Mouse (Mus musculus) limb, embryonic 13.5 days (tissue): ENCODE data around the gene Smim10l2a. TPM values are rescaled to one million over a fixed set of nuclear protein-coding genes. Genes with fewer than 3 reads are reported as not detected.

ENCODE experiments used
- ATAC-seq: fragments of 200-750 bp; cut with Nextera tagmentation; 2 replicates; pipeline ENCODE4 v1.8.0; 2017; ENCODE audit warnings: low read depth, moderate number of reproducible peaks, moderate TSS enrichment; ENCODE audit not compliant: low FRiP score
- H3K27ac ChIP-seq: fragments of 300-500 bp; sonication (generic); 2 replicates; pipeline ENCODE4 v1.5.1; 2015; ENCODE audit warnings: inconsistent platforms, mild to moderate bottlenecking, moderate library complexity
- H3K27me3 ChIP-seq: fragments of 300-500 bp; sonication (generic); 2 replicates; pipeline ENCODE4 v1.6.1; 2015; ENCODE audit warnings: mild to moderate bottlenecking, inconsistent platforms
- H3K36me3 ChIP-seq: fragments of 300-500 bp; sonication (generic); 2 replicates; pipeline ENCODE4 v1.6.1; 2015; ENCODE audit warnings: inconsistent platforms, mild to moderate bottlenecking, moderate library complexity
- H3K4me1 ChIP-seq: fragments of 300-500 bp; sonication (generic); 2 replicates; pipeline ENCODE4 v1.6.1; 2015; ENCODE audit warnings: inconsistent platforms
- H3K4me2 ChIP-seq: fragments of 300-500 bp; sonication (generic); replicated peaks from 2 replicates; pipeline ENCODE4 v1.6.1; 2015; ENCODE audit warnings: inconsistent platforms, mild to moderate bottlenecking, moderate library complexity
- H3K4me3 ChIP-seq: fragments of 300-500 bp; sonication (generic); 2 replicates; pipeline ENCODE4 v1.5.1; 2015; ENCODE audit warnings: moderate library complexity, mild to moderate bottlenecking, inconsistent platforms
- H3K9ac ChIP-seq: fragments of 300-500 bp; sonication (generic); 2 replicates; pipeline ENCODE4 v1.6.1; 2015; ENCODE audit warnings: mild to moderate bottlenecking, inconsistent platforms
- H3K9me3 ChIP-seq: fragments of 300-500 bp; sonication (generic); 2 replicates; pipeline ENCODE4 v1.6.1; 2016; ENCODE audit warnings: inconsistent platforms
- WGBS: fragments of 180-500 bp; shearing (Covaris S2); methylation state at CpG from one replicate; pipeline ENCODE4 v1.1.7; 2015; 5-methylcytosine and 5-hydroxymethylcytosine counted together
- polyA plus RNA-seq: library from polyadenylated mRNA; unstranded; fragments of >200 nt; fragmentation: Nextera tagmentation; extraction: Ambion mirVana; gene quantifications from 2 replicates; pipeline ENCODE4 v1.2.1, GENCODE M21; 2015

Smim10l2a gene
- polyA plus RNA-seq, 1 experiment from 2014 or later: 9.0 TPM

DNA sequence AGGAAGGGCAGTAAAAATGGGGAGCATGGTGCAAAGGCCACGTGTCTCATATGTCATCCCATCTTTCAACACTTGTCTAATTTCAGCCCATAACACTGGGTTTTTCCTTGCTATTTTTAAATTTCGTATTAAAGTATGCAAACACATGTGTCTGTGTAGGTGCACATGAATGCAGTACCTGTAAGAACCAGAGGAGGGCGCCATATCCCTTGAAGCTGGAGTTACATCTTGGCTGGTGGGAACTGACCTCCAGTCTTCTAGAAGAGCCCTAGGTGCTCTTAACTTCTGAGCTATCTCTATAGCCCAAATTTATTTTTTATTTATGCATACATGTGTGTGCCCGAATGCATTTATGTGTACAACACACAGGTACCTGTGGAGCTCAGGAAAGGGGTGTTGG, 43.2 kb downstream of the Smim10l2a start:
- 66% methylated on average over 4 of the region's 4 CpGs for WGBS
- ATAC-seq: no peak

More for the DNA sequence above, 43.2 kb downstream of the Smim10l2a start:
- Histone ChIP-seq H3K4me1 (no peaks in the 10 kb centered on the region), H3K27me3 (no peaks in the 10 kb centered on the region), H3K36me3 (no peaks in the 10 kb centered on the region), H3K9ac (no peak overlapping the region), H3K4me2 (no peak overlapping the region), H3K9me3 (no peaks in the 10 kb centered on the region), H3K27ac (no peak overlapping the region), H3K4me3 (no peak overlapping the region)

Other genes with a start within 250 kb of the Smim10l2a start
- 1.4 and 2.0 TPM in 2 replicates for gene 3830403N18Rik, start 238.0 kb upstream of the Smim10l2a start, polyA plus RNA-seq
- not detected in 2 replicates for gene Gm773, start 161.7 kb upstream of the Smim10l2a start, polyA plus RNA-seq
- 9.5 and 9.7 TPM in 2 replicates for gene Zfp449, start 28.2 kb upstream of the Smim10l2a start, polyA plus RNA-seq
- 2.9 and 5.6 TPM in 2 replicates for gene Gm2174, start 73.4 kb downstream of the Smim10l2a start, polyA plus RNA-seq
- 25.3 and 26.6 TPM in 2 replicates for gene Ints6l, start 80.3 kb downstream of the Smim10l2a start, polyA plus RNA-seq
- gene Gm10477, start 150.2 kb downstream of the Smim10l2a start, polyA plus RNA-seq: not detected in 2 replicates
- not detected in 2 replicates for gene Gm648, start 175.0 kb downstream of the Smim10l2a start, polyA plus RNA-seq
- gene Mmgt1, start 223.5 kb downstream of the Smim10l2a start, polyA plus RNA-seq: 24.0 and 27.7 TPM in 2 replicates
- 15.5 and 16.2 TPM in 2 replicates for gene Slc9a6, start 235.2 kb downstream of the Smim10l2a start, polyA plus RNA-seq